Mouse (Mus musculus): Measurements from ENCODE around the gene Olfr101. TPM values are rescaled to one million over a fixed set of nuclear protein-coding genes. Genes with fewer than 3 reads are reported as not detected.

The Olfr101 gene
- not detected in 2 replicates for polyA plus RNA-seq (2014; fragmentation: Nextera tagmentation; extraction: Ambion mirVana)

DNA sequence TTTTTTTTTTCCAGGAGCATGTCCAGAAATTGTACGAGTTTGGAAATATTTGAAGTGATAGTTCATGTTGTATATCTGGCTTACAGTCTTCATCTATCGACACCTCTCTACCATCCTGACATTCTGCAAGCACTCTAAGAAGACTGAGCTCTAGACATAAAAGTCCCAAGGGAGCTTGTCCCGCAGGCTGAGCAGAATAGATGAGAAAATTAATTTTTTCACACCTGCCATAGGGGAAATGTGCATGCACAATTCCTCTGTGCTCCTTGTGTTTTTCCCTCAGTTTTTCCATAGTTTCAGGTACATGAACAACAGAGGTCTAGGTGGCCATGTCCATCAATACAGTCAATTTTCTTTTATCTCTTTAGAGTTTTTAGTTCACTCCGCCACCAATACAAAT, at the start of gene Olfr101:
TSS of gene Olfr101 (minus strand) at position 101 of the 400 bp plus-strand sequence.
- no peaks in the 10 kb centered on the region for H3K9me3 ChIP-seq (ENCODE audit: control insufficient read depth, low read length)
- no peak within 1 kb of the TSS for H3K4me2 ChIP-seq
- H3K4me1 ChIP-seq (replicated peaks; ENCODE audit: control insufficient read depth, insufficient read depth, low read length) = no peaks in the 10 kb centered on the region
- ATAC-seq (replicated peaks; ENCODE audit: low FRiP score) (no peak), DNase-seq (ENCODE audit: low spot score) (no peak)
- 77% methylated on average over 4 of the region's 4 CpGs for WGBS
- H3K9ac ChIP-seq (ENCODE audit: low read depth, low read length) = no peak within 1 kb of the TSS
- no peak within 1 kb of the TSS for H3K27ac ChIP-seq (ENCODE audit: low read depth, low read length)
- H3K27me3 ChIP-seq (replicated peaks; ENCODE audit: control insufficient read depth, insufficient read depth, low read length) = no peaks in the 10 kb centered on the region
- no peaks in the 10 kb centered on the region for H3K36me3 ChIP-seq (ENCODE audit: control insufficient read depth, insufficient read depth, low read length)
- no peak within 1 kb of the TSS for H3K4me3 ChIP-seq (ENCODE audit: low read depth, low read length)

DNA sequence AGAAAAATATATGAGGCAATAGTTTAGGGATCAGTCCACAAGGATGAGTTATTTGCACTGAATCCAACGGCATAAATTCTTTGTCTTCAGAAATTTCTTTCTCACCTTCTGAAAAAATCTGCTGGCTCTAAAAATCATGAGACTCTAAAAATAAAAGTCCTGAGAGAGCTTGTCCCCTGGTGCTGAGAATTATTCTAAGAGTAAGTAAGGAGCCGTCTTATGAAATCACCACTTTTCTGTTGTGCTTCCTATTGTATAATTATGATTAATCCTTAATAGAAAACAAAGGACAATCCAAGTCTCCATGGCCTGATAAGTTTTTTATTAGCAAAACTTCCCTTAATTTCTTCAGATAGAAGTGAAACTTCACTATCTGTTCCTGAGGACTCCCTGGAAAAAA, 35.5 kb upstream of the Olfr101 start, which contains the start of gene Olfr103:
TSS of gene Olfr103 (minus strand) at position 101 of the 400 bp plus-strand sequence.
- DNase-seq (ENCODE audit: low spot score) = no peak
- Histone ChIP-seq H3K9ac (ENCODE audit: low read depth, low read length) (no peak within 1 kb of the TSS), H3K4me1 (replicated peaks; ENCODE audit: control insufficient read depth, insufficient read depth, low read length) (no peaks in the 10 kb centered on the region), H3K4me2 (no peak within 1 kb of the TSS), H3K4me3 (ENCODE audit: low read depth, low read length) (no peak within 1 kb of the TSS), H3K36me3 (ENCODE audit: control insufficient read depth, insufficient read depth, low read length) (no peaks in the 10 kb centered on the region), H3K9me3 (ENCODE audit: control insufficient read depth, low read length) (no peaks in the 10 kb centered on the region), H3K27me3 (replicated peaks; ENCODE audit: control insufficient read depth, insufficient read depth, low read length) (no peaks in the 10 kb centered on the region), H3K27ac (ENCODE audit: low read depth, low read length) (no peak within 1 kb of the TSS)
- ATAC-seq (replicated peaks; ENCODE audit: low FRiP score) = no peak
- WGBS = 79% methylated on average over 2 of the region's 2 CpGs

DNA sequence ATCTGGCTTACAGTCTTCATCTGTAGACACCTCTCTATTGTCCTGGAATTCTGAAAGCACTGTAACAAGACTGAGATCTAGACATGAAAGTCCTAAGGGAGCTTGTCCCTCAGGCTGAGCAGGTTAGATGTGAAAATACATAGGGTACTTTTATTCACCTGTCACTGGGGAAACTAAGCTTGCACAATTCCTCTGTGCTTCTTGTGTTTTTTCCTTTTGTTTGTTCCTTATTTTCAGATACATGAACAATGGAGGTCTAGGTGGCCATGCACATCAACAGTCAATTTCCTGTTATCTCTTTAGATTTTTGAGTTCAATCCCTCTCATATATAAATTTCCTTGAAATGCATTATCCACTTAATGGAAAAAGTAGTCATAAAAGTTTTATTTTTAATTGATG, 12.8 kb upstream of the Olfr101 start, which contains the start of gene Olfr102:
TSS of gene Olfr102 (minus strand) at position 101 of the 400 bp plus-strand sequence.
- Histone ChIP-seq H3K27me3 (replicated peaks; ENCODE audit: control insufficient read depth, insufficient read depth, low read length) (no peaks in the 10 kb centered on the region), H3K27ac (ENCODE audit: low read depth, low read length) (no peak within 1 kb of the TSS), H3K9me3 (ENCODE audit: control insufficient read depth, low read length) (no peaks in the 10 kb centered on the region; the same call in 1 of the 2 replicates), H3K4me2 (no peak within 1 kb of the TSS), H3K4me3 (ENCODE audit: low read depth, low read length) (no peak within 1 kb of the TSS), H3K36me3 (ENCODE audit: control insufficient read depth, insufficient read depth, low read length) (no peaks in the 10 kb centered on the region), H3K4me1 (replicated peaks; ENCODE audit: control insufficient read depth, insufficient read depth, low read length) (no peaks in the 10 kb centered on the region), H3K9ac (ENCODE audit: low read depth, low read length) (no peak within 1 kb of the TSS)
- DNase-seq (ENCODE audit: low spot score) (no peak), ATAC-seq (replicated peaks; ENCODE audit: low FRiP score) (no peak)

DNA sequence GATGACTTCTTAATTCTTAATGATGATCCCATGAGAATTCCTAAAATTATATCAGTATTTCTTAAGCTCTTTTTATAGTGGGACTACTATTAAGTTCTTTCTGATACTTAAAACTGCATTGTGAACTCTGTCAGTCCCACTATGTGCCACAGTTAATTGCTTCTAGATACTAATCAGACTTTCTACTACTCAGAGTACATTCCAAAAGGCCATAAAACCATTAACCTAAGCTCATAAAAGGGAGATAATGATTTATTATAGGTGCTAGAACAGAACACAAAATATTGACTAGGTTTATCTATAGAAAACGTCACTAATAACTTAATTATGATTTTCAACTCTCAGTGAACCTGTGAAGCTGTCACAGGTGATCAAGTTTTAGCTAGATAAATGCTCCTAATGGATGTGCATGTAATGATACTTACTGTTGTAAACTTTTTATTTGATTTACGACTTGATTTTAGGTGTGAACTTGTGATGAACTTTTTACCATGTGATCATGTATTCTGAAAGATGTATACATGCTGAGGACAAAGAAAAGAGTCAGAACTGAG, 6.1 kb upstream of the Olfr101 start:
- no peak overlapping the region for H3K4me3 ChIP-seq (ENCODE audit: low read depth, low read length)
- no peak for ATAC-seq (replicated peaks; ENCODE audit: low FRiP score)
- WGBS = 43% methylated on average over 2 of the region's 2 CpGs

DNA sequence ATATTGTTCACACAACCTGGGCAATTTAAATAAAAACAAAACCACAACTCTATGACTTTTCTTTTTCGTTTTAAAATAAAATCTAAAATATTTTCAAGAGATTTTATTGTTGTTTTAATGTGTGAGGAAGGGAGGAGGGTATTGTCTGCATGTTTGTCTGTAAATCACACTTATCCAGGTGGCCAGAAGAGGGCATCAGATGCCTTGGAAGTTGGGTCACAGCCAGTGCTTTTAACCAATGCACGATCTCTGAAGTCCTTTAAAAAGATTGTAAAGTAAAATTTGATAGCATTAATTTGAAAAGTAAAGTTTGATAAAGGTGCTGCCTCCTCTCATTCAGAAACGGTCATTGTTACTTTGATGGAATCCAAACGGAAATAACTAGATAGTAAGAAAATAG, 4.4 kb upstream of the Olfr101 start:
- DNase-seq (ENCODE audit: low spot score) (no peak), ATAC-seq (replicated peaks; ENCODE audit: low FRiP score) (no peak)
- H3K4me1 ChIP-seq (replicated peaks; ENCODE audit: control insufficient read depth, insufficient read depth, low read length) = no peaks in the 10 kb centered on the region
- no peak overlapping the region for H3K4me2 ChIP-seq
- H3K36me3 ChIP-seq (ENCODE audit: control insufficient read depth, insufficient read depth, low read length) = no peaks in the 10 kb centered on the region
- H3K27me3 ChIP-seq (replicated peaks; ENCODE audit: control insufficient read depth, insufficient read depth, low read length) = no peaks in the 10 kb centered on the region
- no peak overlapping the region for H3K27ac ChIP-seq (ENCODE audit: low read depth, low read length)
- WGBS = 38% methylated on average over 4 of the region's 4 CpGs
- H3K9ac ChIP-seq (ENCODE audit: low read depth, low read length) = no peak overlapping the region
- H3K4me3 ChIP-seq (ENCODE audit: low read depth, low read length) = no peak overlapping the region
- no peaks in the 10 kb centered on the region for H3K9me3 ChIP-seq (ENCODE audit: control insufficient read depth, low read length)

More for the DNA sequence above, 6.1 kb upstream of the Olfr101 start:
- Histone ChIP-seq H3K36me3 (ENCODE audit: control insufficient read depth, insufficient read depth, low read length) (no peaks in the 10 kb centered on the region), H3K9ac (ENCODE audit: low read depth, low read length) (no peak overlapping the region), H3K27me3 (replicated peaks; ENCODE audit: control insufficient read depth, insufficient read depth, low read length) (no peaks in the 10 kb centered on the region), H3K9me3 (ENCODE audit: control insufficient read depth, low read length) (no peaks in the 10 kb centered on the region), H3K27ac (ENCODE audit: low read depth, low read length) (no peak overlapping the region), H3K4me1 (replicated peaks; ENCODE audit: control insufficient read depth, insufficient read depth, low read length) (no peaks in the 10 kb centered on the region), H3K4me2 (no peak overlapping the region)
- no peak for DNase-seq (ENCODE audit: low spot score)

DNA sequence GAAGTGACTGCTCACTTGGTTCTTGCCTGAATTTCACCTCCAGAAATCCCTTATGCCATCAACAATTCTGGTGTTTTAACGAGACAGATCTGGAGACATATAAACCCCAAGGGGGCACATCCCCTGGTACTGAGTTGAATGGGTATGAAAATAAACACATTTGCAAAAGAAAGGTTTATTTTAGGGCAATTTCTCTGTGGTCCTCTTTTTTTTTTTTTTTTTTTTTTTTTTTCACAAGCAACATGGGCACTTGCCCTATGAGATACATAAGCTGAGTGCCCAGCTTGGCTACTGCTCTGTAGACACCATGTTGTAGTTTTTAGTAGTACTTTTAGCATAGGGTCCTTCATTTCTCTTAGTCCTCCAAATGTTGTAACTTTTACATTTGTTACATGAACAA, 20.8 kb downstream of the Olfr101 start, which contains the start of gene Olfr99:
TSS of gene Olfr99 (minus strand) at position 101 of the 400 bp plus-strand sequence.
- WGBS = 67% methylated on average over 1 of the region's 1 CpGs
- no peak within 1 kb of the TSS for H3K27ac ChIP-seq (ENCODE audit: low read depth, low read length)
- H3K4me2 ChIP-seq = no peak within 1 kb of the TSS
- no peak within 1 kb of the TSS for H3K9ac ChIP-seq (ENCODE audit: low read depth, low read length)
- no peaks in the 10 kb centered on the region for H3K4me1 ChIP-seq (replicated peaks; ENCODE audit: control insufficient read depth, insufficient read depth, low read length)
- no peaks in the 10 kb centered on the region for H3K36me3 ChIP-seq (ENCODE audit: control insufficient read depth, insufficient read depth, low read length)
- DNase-seq (ENCODE audit: low spot score) (no peak), ATAC-seq (replicated peaks; ENCODE audit: low FRiP score) (no peak)
- no peaks in the 10 kb centered on the region for H3K27me3 ChIP-seq (replicated peaks; ENCODE audit: control insufficient read depth, insufficient read depth, low read length)
- H3K4me3 ChIP-seq (ENCODE audit: low read depth, low read length) = no peak within 1 kb of the TSS
- H3K9me3 ChIP-seq (ENCODE audit: control insufficient read depth, low read length) = no peaks in the 10 kb centered on the region

DNA sequence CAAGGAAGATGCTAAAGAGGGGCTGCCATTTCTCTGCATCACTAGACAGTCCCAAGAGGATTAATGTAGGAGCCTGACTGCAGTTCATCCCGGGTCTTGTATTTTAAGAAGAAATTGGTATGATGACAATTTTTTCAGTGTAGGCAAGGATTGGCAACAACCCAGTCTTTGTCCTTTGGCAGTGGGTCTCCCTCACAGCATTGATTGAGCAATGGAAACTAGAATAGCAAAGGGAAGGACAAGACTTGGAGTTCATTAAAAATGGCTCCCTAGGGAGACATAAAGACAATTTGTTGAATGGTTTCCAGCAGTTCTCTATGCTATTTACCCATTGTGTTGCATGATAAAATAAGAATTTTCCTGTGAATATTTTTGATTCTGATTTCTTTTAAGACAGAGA, 23.8 kb downstream of the Olfr101 start:
- 75% methylated on average over 1 of the region's 1 CpGs for WGBS
- no peak overlapping the region for H3K9ac ChIP-seq (ENCODE audit: low read depth, low read length)
- H3K36me3 ChIP-seq (ENCODE audit: control insufficient read depth, insufficient read depth, low read length) = no peaks in the 10 kb centered on the region
- ATAC-seq (replicated peaks; ENCODE audit: low FRiP score) (no peak), DNase-seq (ENCODE audit: low spot score) (no peak)
- no peaks in the 10 kb centered on the region for H3K27me3 ChIP-seq (replicated peaks; ENCODE audit: control insufficient read depth, insufficient read depth, low read length)
- H3K4me2 ChIP-seq = no peak overlapping the region
- no peak overlapping the region for H3K27ac ChIP-seq (ENCODE audit: low read depth, low read length)
- H3K9me3 ChIP-seq (ENCODE audit: control insufficient read depth, low read length) = no peaks in the 10 kb centered on the region
- no peak overlapping the region for H3K4me3 ChIP-seq (ENCODE audit: low read depth, low read length)
- H3K4me1 ChIP-seq (replicated peaks; ENCODE audit: control insufficient read depth, insufficient read depth, low read length) = no peaks in the 10 kb centered on the region

DNA sequence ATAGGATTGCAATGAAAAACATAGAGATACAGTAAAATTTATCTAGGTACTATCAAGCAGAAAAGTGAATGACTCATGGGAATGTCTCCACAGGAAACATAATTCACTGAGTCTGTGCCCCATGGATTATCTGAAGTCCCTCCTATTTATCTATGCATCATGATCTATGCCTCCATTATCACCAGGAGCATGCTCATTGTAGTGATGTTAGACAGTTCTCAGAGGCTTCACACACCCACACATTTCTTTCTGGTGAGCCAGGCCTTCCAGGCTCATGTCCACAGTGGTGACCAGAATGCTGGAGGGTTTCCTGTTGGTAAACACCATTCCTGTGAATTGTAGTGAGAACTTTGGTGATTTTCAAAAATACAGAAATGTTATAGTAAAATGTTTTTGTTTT, 27.5 kb downstream of the Olfr101 start:
- Histone ChIP-seq H3K9me3 (ENCODE audit: control insufficient read depth, low read length) (no peaks in the 10 kb centered on the region), H3K4me1 (replicated peaks; ENCODE audit: control insufficient read depth, insufficient read depth, low read length) (no peaks in the 10 kb centered on the region), H3K27me3 (replicated peaks; ENCODE audit: control insufficient read depth, insufficient read depth, low read length) (no peaks in the 10 kb centered on the region), H3K27ac (ENCODE audit: low read depth, low read length) (no peak overlapping the region), H3K36me3 (ENCODE audit: control insufficient read depth, insufficient read depth, low read length) (no peaks in the 10 kb centered on the region), H3K4me2 (no peak overlapping the region), H3K9ac (ENCODE audit: low read depth, low read length) (no peak overlapping the region), H3K4me3 (ENCODE audit: low read depth, low read length) (no peak overlapping the region)
- DNase-seq (ENCODE audit: low spot score) (no peak), ATAC-seq (replicated peaks; ENCODE audit: low FRiP score) (no peak)

DNA sequence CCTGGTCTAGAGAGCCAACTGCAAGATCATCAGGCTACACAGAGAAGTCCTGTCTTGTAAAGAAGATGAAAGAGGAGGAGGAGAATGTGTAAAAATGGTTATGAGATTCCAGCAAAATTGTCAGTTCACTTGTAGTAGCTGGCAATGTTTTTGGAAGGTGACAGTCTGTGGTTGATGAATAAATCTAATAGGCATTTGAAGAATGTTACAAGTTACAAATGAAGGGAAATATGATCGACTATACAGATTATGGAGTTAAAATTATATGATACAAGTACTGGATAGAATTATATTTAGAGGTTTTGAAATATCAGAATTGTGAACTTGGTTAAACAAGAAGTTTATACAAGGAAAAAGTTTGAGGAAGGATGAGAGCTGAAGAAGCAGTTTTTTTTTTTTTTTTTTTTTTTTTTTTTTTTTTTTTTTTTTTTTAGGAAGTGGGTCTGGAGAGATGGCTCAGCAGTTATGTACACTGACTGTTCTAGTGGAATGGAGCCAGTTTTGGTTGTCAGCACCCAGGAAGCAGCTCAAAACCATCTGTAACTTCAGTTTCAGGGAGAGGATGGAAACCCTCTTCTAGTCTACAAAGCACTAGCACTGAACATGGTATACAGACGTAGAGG, 28.4 kb downstream of the Olfr101 start:
- Histone ChIP-seq H3K36me3 (ENCODE audit: control insufficient read depth, insufficient read depth, low read length) (no peaks in the 10 kb centered on the region), H3K9ac (ENCODE audit: low read depth, low read length) (no peak overlapping the region), H3K4me1 (replicated peaks; ENCODE audit: control insufficient read depth, insufficient read depth, low read length) (no peaks in the 10 kb centered on the region), H3K9me3 (ENCODE audit: control insufficient read depth, low read length) (no peaks in the 10 kb centered on the region), H3K27ac (ENCODE audit: low read depth, low read length) (no peak overlapping the region), H3K27me3 (replicated peaks; ENCODE audit: control insufficient read depth, insufficient read depth, low read length) (no peaks in the 10 kb centered on the region; the same call in 1 of the 2 replicates), H3K4me2 (no peak overlapping the region), H3K4me3 (ENCODE audit: low read depth, low read length) (no peak overlapping the region)
- no peak for DNase-seq (ENCODE audit: low spot score)
- no peak for ATAC-seq (replicated peaks; ENCODE audit: low FRiP score)
- WGBS = 51% methylated on average over 2 of the region's 2 CpGs
